ENCODE assay signal across 25 mouse cellular contexts in the genomic region with DNA sequence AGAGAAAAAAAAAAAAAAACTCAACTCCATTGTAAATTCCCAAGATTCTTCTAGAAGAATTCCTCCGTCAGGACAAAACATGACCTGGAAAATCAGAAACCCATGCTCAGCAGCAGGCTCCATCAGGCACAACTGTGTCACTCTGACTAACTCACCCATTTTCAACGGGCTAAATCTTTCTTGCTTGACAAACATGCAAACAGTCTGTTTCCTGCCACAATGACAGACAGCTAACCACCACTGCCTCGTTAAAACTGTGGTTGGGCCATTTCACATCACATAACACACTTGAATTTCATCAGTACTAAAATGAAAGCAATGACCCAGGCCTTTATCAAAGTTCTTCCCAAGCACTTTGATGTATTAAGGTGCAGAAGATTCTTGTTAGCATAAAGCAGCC. TPM values are rescaled to one million over a fixed set of nuclear protein-coding genes. Genes with fewer than 3 reads are reported as not detected.
DNase-seq lines count a peak whose midpoint lies in the region; ATAC-seq and TF ChIP-seq lines count a peak whose summit lies in the region.
"Had no signal": no experiment of that assay in that cellular context is flagged by ENCODE, and none has a peak within 500 bp of the region (broad histone marks: within the 10 kb centered on the region; RNA-seq: fewer than 3 reads in every experiment).

No protein-coding gene starts in this region.

- no peak overlapping the region for H3K9ac ChIP-seq in lung, postnatal 0 days (replicated peaks; ENCODE audit: low read depth)
- H3K9ac ChIP-seq: embryonic facial prominence, embryonic 12.5 days; forebrain, embryonic 13.5 days; forebrain, embryonic 15.5 days; forebrain, postnatal 0 days had no signal

- TF ChIP-seq CTCF in lung, postnatal 0 days (IDR thresholded peaks at IDR 0.05): no peak

- WGBS in lung, postnatal 0 days: 30% methylated on average over 3 of the region's 3 CpGs

- H3K4me3 ChIP-seq in lung, postnatal 0 days (ENCODE audit: low read depth, low read length): no peak overlapping the region
- H3K4me3 ChIP-seq: embryonic facial prominence, embryonic 10.5 days; embryonic facial prominence, embryonic 12.5 days; forebrain, embryonic 13.5 days; forebrain, embryonic 15.5 days had no signal

- no peaks in the 10 kb centered on the region for H3K9me3 ChIP-seq in lung, postnatal 0 days (ENCODE audit: low read length)
- H3K9me3 ChIP-seq: embryonic facial prominence, embryonic 10.5 days; embryonic facial prominence, embryonic 12.5 days; forebrain, embryonic 13.5 days; forebrain, embryonic 15.5 days had no signal

- ATAC-seq in granulocyte monocyte progenitor cell, adult 5-6 weeks (replicated peaks; ENCODE audit: poor library complexity, severe bottlenecking): peak; percentile 92
- ATAC-seq in megakaryocyte, adult 5-6 weeks (ENCODE audit: poor library complexity, severe bottlenecking): peak; percentile 56
- no peak for ATAC-seq in lung, postnatal 0 days
- ATAC-seq: CD4-positive, CD25-positive, alpha-beta regulatory T cell, adult 4 months; forebrain, embryonic 13.5 days; forebrain, embryonic 15.5 days; forebrain, postnatal 0 days had no signal

- H3K4me1 ChIP-seq in lung, postnatal 0 days (ENCODE audit: insufficient read depth, low read depth, low read length): no peaks in the 10 kb centered on the region
- H3K4me1 ChIP-seq: embryonic facial prominence, embryonic 10.5 days; embryonic facial prominence, embryonic 12.5 days; forebrain, embryonic 13.5 days; forebrain, embryonic 15.5 days had no signal

- no peaks in the 10 kb centered on the region for H3K27me3 ChIP-seq in lung, postnatal 0 days (replicated peaks; ENCODE audit: insufficient read depth, low read length)
- H3K27me3 ChIP-seq: CH12.LX; embryonic facial prominence, embryonic 12.5 days; forebrain, embryonic 13.5 days; forebrain, embryonic 15.5 days had no signal

- intact Hi-C loops in heart, postnatal 10 days (cut with DNase I): no loop called here

- no peak for TF ChIP-seq EP300 in lung, postnatal 0 days (IDR thresholded peaks at IDR 0.05)

- H3K36me3 ChIP-seq in lung, postnatal 0 days (ENCODE audit: insufficient read depth, low read length): no peaks in the 10 kb centered on the region
- H3K36me3 ChIP-seq: embryonic facial prominence, embryonic 10.5 days; embryonic facial prominence, embryonic 12.5 days; forebrain, embryonic 15.5 days; G1E had no signal

- H3K4me2 ChIP-seq in lung, postnatal 0 days (replicated peaks; ENCODE audit: low read depth, low read length): no peak overlapping the region
- H3K4me2 ChIP-seq: embryonic facial prominence, embryonic 12.5 days; forebrain, embryonic 13.5 days; forebrain, embryonic 15.5 days had no signal

- DNase-seq in 416B (ENCODE audit: low read depth): peak; percentile 18
- peak; percentile 78 for DNase-seq in Muller cell, postnatal 12 days (ENCODE audit: inconsistent ontology term)
- DNase-seq in heart, postnatal 10 days: no peak
- DNase-seq in lung, postnatal 0 days (ENCODE audit: low spot score): no peak
- no peak for DNase-seq in frontal cortex, postnatal 36 days (ENCODE audit: low spot score in 2 of 2)
- DNase-seq in layer of hippocampus, adult 9-10 months (ENCODE audit: low spot score): no peak
- DNase-seq: adrenal gland, adult 2 months; adrenal gland, postnatal 10 days; adrenal gland, postnatal 25 days; B cell, adult 2 months; cerebellum, adult 11 months; cerebellum, adult 2 months; cerebellum, adult 9-10 months; cerebellum, postnatal 10 days; cerebellum, postnatal 25 days; forebrain, postnatal 0 days had no signal

- no peak overlapping the region for H3K27ac ChIP-seq in lung, postnatal 0 days (ENCODE audit: low read length)
- H3K27ac ChIP-seq: embryonic facial prominence, embryonic 10.5 days; embryonic facial prominence, embryonic 12.5 days; forebrain, embryonic 13.5 days; forebrain, embryonic 15.5 days had no signal

RNA-seq across cellular contexts. Expression of a gene that starts 16.0 kb away (rescaled TPM):
- total RNA-seq in granulocyte monocyte progenitor cell, adult 5-6 weeks (2014; fragmentation: Nextera tagmentation): 0.52 and 1.4 TPM in 2 replicates
- total RNA-seq in granulocyte monocyte progenitor cell, adult 5-6 weeks (2017): 3.9 and 5.8 TPM in 2 replicates
- not detected in 2 replicates for total RNA-seq in megakaryocyte, adult 5-6 weeks (2015)
- total RNA-seq in megakaryocyte, adult 5-6 weeks (2017): 0.04 and 0.15 TPM in 2 replicates
- 1 to 10 TPM; 4.3 to 4.8 TPM for total RNA-seq in heart, postnatal 10 days (2021)
- 8.7 and 9.1 TPM in 2 replicates for polyA plus RNA-seq in lung, postnatal 0 days (2015; fragmentation: Nextera tagmentation; extraction: Ambion mirVana)
- total RNA-seq: CH12.LX had no signal
- polyA plus RNA-seq: CD4-positive, CD25-positive, alpha-beta regulatory T cell, adult 4 months; G1E had no signal

RNA-seq across cellular contexts. Expression of a gene that starts 21.9 kb away (rescaled TPM):
- total RNA-seq in granulocyte monocyte progenitor cell, adult 5-6 weeks (2014; fragmentation: Nextera tagmentation): 3.7 and 3.9 TPM in 2 replicates
- total RNA-seq in granulocyte monocyte progenitor cell, adult 5-6 weeks (2017): 5.3 and 5.4 TPM in 2 replicates
- total RNA-seq in megakaryocyte, adult 5-6 weeks (2015): 0.07 TPM in 1 of 2 replicates, not detected in the other
- not detected in 2 replicates for total RNA-seq in megakaryocyte, adult 5-6 weeks (2017)
- 1 to 10 TPM in 1 of 2 experiments, under 1 TPM in 1; 0.84 to 1.2 TPM for total RNA-seq in heart, postnatal 10 days (2021)
- polyA plus RNA-seq in lung, postnatal 0 days (2015; fragmentation: Nextera tagmentation; extraction: Ambion mirVana): 5.7 and 6.6 TPM in 2 replicates
- total RNA-seq: CH12.LX, G1E had no signal
- polyA plus RNA-seq: CD4-positive, CD25-positive, alpha-beta regulatory T cell, adult 4 months; G1E had no signal

Comparison
In these comparisons a context has a peak if more than half of its experiments do, and no peak if none do; other contexts are left out.
1. DNase-seq: peak in 416B (single experiment) and Muller cell, postnatal 12 days (single experiment); none in heart, postnatal 10 days (0 of 2), lung, postnatal 0 days (single experiment), frontal cortex, postnatal 36 days (0 of 2) and layer of hippocampus, adult 9-10 months (single experiment).